Mouse (Mus musculus) ovary, postnatal 36 days (tissue): ENCODE measurements around the gene Xrra1.

Experiments used
- DNase-seq: peaks from one replicate; pipeline ENCODE4 v3.0.0; 2022; ENCODE audit warnings: low spot score, mixed read lengths

Gene Xrra1

DNA sequence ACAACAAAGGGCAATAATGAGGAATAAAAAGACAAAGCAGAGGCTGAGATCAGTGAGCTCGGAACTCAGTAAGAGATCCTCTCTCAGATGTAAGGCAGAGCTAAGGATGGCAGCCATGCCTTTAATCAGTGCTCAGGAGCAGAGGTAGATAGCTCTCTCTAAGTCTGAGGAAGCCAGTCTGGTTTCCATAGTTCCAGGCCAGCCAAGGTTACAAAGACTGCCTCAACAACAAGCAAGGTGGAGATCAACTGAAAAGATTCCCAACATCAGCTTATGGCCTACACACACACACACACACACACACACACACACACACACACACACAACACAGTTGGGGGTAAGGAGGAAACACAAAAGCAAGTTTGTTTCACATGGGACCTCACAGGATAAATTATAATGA is 7.8 kb upstream of the Xrra1 start:
- DNase-seq = no peak

DNA sequence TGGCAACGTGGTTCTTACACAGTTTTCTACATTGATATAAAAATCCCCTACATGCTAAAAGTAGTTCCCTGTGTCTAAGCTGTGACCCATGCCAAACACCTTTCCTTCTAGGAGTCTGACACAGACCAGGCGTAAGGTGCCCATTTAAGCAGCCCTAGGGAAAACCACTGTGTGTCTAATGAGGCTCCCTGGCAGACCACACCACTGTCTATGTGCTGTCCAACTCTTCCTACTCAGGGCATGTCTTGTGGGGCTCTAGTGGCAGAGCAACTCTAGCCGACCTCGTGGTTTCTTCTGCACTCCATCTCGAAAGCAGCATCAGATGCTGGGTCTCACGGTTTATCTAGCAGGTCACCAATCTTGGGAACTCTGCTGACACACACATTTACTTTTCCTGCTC is 7.3 kb upstream of the Xrra1 start:
- no peak for DNase-seq

- DNase-seq = no peak
Measured at GRCm38 (mm10) chr7:99853350-99853749, 5.6 kb upstream of the Xrra1 start.

GRCm38 (mm10) chr7:99854311-99854710 is 4.6 kb upstream of the Xrra1 start:
- no peak for DNase-seq

GRCm38 (mm10) chr7:99856266-99856861 is 2.6 kb upstream of the Xrra1 start:
- no peak for DNase-seq

DNA sequence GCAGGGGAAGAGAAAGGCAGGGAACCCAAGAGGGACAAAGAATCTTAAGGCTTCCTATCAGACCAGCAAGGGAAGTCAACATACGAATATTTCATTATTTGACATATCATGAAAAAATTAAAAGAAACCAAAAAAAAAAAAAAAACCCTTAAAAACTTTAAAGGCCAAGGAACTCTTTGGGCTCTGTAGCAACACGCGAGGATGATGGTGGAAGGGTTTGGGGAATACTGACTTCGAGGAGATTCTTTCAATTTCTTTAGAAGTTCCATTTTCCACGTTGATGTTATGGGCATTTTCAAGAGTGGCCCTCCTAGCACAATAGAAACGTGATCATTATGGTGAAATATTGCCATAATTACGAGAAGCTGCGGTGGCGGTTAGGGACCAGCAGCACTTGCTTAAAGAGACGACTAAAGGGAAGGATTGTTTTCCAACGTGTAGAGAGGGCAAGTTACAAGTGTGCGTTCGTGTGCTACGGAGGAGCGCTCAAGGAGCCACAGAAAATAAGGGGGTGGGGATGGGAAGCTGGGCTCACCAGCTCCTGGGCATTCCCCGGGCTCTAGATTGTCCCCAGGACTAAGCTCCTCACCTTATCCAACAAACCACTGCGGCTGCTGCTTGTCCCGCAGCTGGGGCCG is 622 bp upstream of the Xrra1 start:
- no peak for DNase-seq

- DNase-seq = no peak
Measured at GRCm38 (mm10) chr7:99863362-99863761, 4.4 kb downstream of the Xrra1 start, which contains the start of gene Spcs2. Gene Spcs2 (minus strand): TSS chr7:99863462.

GRCm38 (mm10) chr7:99864241-99865028 is 5.5 kb downstream of the Xrra1 start:
- DNase-seq = no peak

DNA sequence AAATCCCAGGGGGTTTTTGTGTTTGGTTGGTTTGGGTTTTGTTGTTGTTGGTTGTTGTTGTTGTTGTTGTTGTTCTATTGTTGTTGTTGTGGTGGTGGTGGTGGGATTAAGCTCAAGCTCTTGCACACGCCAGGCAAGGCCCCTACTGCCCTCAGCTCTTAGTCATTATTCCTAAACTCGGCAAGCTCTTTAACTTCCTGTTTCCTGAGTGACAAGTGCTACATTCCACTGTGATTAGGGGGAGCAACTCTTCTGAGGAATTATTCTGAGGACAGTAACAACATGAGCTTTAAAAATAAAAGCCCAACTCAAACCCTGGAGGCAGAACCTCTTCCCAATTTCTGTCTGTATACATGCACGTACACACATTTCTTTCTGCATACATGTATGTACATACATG is 6.3 kb downstream of the Xrra1 start:
- no peak for DNase-seq

DNA sequence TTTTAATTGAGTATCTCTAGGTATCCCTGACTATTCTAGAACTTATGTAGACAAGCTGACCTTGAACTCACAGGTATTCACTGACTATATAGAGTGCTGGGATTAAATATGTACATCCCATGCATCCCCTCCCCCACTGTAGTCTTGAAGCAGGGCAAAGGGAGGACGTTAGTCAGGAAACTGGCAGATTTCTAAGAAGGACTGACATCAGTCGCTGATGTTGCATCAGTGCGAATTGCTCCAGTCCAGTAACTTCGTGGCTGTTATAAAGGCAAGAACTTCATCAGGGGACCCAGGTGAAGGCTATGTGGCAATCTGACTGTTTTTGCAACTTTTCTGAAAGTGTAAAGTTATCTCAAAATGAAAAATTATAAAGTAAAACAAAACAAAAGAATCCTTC is 10.4 kb downstream of the Xrra1 start:
- no peak for DNase-seq

DNA sequence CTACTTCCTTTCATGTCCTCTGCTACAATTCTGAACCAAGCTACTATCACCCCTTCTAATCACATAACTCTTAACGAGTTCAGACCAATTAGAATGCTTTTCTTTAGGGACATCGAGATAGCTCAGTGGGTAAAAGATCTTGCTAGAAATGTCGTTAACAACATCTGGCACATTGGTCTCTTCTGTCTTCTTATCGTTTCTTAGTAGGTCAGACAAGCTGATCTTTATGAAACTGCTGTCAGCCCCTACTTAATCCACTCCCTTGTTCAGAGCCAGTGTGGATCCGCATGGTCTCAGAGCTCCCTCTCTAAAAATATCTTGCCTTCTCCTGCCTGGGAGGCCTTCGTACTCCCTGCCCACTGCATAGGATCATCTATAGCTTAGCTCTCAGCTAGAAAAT is 15.0 kb downstream of the Xrra1 start:
- no peak for DNase-seq

DNA sequence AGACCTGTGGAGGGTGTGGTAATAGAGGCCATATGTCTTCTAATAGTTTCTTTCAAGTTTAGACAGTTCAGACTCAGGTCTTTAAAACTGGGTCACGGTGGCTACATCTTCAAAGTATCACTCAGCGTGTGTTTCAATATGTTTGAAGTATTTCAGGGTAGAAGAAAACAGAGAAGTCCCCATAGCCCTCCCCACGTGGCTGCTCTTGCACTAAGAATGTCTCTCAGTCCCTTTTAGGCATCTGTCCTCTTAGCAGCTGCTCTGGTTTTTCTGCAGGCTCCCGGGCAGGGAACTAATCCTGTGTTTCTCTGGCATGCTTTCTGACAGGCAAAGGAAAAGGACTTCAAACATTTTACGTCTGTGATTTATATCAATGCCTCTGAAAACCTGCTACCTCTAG is 17.0 kb downstream of the Xrra1 start:
- no peak for DNase-seq

GRCm38 (mm10) chr7:99876345-99876744 is 17.4 kb downstream of the Xrra1 start:
- DNase-seq = peak; percentile 74

GRCm38 (mm10) chr7:99878254-99878653 is 19.3 kb downstream of the Xrra1 start:
- DNase-seq = no peak

- DNase-seq = no peak
Measured at GRCm38 (mm10) chr7:99887230-99887735, 28.4 kb downstream of the Xrra1 start.

- no peak for DNase-seq
Measured at GRCm38 (mm10) chr7:99887743-99888142, 28.8 kb downstream of the Xrra1 start.

DNA sequence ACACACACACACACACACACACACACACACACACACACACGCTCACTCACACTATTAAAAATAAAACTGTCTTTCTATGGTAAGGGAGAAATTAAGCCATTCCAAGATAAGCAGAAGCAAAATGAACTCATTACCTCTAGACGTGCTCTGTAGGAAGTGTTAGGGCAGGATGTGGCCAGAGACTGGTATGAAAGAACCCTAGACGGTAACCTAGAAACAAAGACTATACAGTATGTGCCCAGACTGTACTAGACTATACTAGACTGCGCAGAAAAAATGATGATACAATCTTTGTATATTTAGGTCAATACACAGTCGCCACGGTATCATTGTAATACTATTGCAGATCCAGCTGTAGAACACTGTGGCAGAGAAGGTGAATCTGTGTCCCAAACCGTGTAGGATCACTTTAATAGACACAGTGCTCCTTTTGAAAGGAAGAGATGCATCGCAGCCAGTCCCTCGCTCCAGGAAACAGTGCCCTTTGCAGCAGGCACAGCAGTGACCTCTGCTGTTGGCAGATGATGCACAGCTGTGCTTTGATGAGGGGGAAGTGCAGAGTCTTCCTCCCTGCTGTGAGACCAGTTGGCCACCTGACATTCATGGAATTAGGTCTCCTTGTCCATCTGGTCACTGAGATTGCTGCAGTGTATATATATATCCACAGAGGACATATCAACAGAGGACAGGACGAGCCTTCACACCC is 30.4 kb downstream of the Xrra1 start:
- DNase-seq = no peak

DNA sequence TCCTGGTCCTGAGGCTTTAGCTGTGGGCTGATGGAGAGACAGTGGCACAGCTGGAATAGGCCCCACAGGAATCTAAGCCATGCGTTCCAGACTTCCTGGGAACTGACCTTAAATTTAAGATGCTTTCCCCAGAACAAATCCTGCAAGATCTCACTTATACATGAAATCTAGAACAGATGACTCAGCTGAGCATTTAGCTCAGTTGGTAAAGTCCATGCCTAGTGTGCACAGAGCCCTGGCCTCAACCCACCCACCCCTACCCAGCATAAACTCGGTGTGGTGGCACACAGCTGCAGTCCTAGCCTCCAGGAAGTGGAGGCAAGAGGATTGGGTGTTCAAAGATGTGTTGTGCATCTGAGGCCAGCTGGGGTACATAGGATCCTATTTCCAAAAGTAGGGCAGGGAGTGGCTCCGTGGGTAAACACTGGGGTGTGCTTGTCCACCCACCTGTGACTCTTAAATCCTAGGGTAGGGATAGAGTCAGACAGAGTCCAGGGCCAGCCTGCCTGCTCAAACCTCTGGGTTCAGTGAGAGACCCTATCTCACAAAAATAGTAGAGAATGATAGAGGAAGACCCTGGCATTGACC is 31.3 kb downstream of the Xrra1 start:
- no peak for DNase-seq

GRCm38 (mm10) chr7:99891471-99891870 is 32.6 kb downstream of the Xrra1 start:
- DNase-seq = no peak

DNA sequence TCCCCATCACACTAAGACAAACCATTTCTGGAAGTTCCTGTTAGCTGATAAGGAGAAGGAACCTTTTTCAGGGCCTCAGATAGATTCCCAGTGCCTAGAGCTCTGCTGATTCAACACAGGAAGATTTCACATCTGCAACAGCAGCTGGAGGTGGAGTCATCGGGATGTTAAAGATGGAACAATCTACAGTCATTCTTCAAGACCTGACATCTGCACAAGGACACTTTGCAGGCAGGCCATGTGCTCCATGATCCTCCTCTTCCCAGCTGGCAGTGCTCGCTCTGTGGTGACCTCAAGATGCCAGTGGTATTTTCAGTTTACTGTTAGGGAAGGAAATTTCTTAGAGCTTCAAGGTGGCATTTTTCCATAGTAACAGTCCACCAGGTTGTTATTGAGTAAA is 33.4 kb downstream of the Xrra1 start:
- no peak for DNase-seq

GRCm38 (mm10) chr7:99893967-99894366 is 35.1 kb downstream of the Xrra1 start:
- DNase-seq = no peak

DNA sequence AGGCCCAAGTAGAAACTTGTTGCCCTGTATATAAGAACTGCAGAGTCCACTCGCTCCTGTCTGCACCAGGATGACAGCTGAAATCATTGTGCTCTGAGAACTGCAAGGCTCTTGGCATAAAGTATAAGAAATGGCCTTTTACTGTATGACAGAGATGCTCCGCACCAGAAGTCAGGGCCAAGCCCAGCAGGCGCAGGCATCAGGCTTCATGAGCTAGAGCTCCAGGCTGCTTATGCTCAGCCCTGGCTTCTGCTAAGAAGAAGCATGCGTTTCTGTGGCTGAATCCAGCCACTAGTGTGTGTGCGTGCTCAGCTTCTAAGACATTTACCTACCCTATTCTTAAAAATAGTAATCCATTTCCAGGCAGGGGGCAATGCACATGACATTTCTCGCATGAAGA is 35.6 kb downstream of the Xrra1 start:
- no peak for DNase-seq
